Mouse (Mus musculus): Measurements from ENCODE around the gene Zscan10.

DNA sequence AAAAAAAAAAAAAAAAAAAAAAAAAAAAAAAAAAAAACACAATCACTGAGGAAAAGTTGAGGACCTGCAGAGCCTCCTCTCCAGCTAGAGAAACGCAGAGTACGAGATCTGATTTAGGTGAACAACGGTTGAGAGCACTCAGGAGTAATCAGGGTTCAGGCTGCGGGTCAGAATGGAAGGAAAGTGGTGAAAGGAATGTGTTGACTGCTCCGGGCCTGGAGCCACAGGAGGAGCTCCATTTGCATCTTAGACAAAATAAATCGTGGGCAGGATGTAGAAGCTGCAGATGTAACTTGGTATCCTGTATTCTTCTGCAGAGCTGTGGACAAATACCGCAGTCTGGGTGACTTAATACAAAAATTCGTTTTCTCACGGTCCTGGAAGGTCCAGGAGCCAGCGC is 45.2 kb downstream of the Zscan10 start:
- TF ChIP-seq EP300 (IDR thresholded peaks at IDR 0.05; ENCODE audit: low read depth) (no peak), CTCF (IDR thresholded peaks at IDR 0.05; ENCODE audit: low read depth) (no peak)

Measured in liver, postnatal 0 days (tissue).